In genomic region chr17:69475423-69475822, GRCm38 (mm10) we compare ENCODE assay signal across 8 mouse cellular contexts. TPM values are rescaled to one million over a fixed set of nuclear protein-coding genes. Genes with fewer than 3 reads are reported as not detected.
DNase-seq lines count a peak whose midpoint lies in the region; ATAC-seq and TF ChIP-seq lines count a peak whose summit lies in the region.

No protein-coding gene starts in this region.

- no peak for TF ChIP-seq EP300 in liver, postnatal 0 days (IDR thresholded peaks at IDR 0.05; ENCODE audit: low read depth)

- peak overlapping the region; percentile 76 for H3K9ac ChIP-seq in heart, embryonic 14.5 days (ENCODE audit: low read length)
- H3K9ac ChIP-seq in kidney, postnatal 0 days (ENCODE audit: low read depth, low read length), result peak overlapping the region; percentile 42; the same call in 1 of the 2 replicates
- no peak overlapping the region for H3K9ac ChIP-seq in liver, postnatal 0 days (replicated peaks)
- H3K9ac ChIP-seq in neural tube, embryonic 12.5 days, result peak overlapping the region; percentile 56

- ATAC-seq in CD4-positive, CD25-positive, alpha-beta regulatory T cell, adult 4 months, result peak; percentile 61
- peak; percentile 54; the same call in 1 of the 2 replicates for ATAC-seq in erythroid progenitor cell, adult 5-6 weeks (replicated peaks; ENCODE audit: low FRiP score, poor library complexity, severe bottlenecking)
- ATAC-seq in heart, embryonic 14.5 days (ENCODE audit: insufficient number of reproducible peaks, insufficient read depth, low FRiP score, low read depth), result peak; percentile 71
- ATAC-seq in kidney, postnatal 0 days (replicated peaks; ENCODE audit: low FRiP score, low read depth), result peak; percentile 91
- ATAC-seq in liver, postnatal 0 days, result peak; percentile 64
- peak; percentile 86 for ATAC-seq in neural tube, embryonic 12.5 days (ENCODE audit: low FRiP score, low read depth)

- H3K36me3 ChIP-seq in heart, embryonic 14.5 days (ENCODE audit: control insufficient read depth, insufficient read depth, low read length), result no peaks in the 10 kb centered on the region
- no peaks in the 10 kb centered on the region for H3K36me3 ChIP-seq in kidney, postnatal 0 days (ENCODE audit: insufficient read depth, low read length)
- no peaks in the 10 kb centered on the region for H3K36me3 ChIP-seq in liver, postnatal 0 days (replicated peaks; ENCODE audit: insufficient read depth, low read length)
- no peaks in the 10 kb centered on the region for H3K36me3 ChIP-seq in neural tube, embryonic 12.5 days

- 0 out of 4 replicates have a peak, but pooled peaks cover 0 to 2% of the 10 kb centered on the region in 2 experiments for H3K4me1 ChIP-seq in heart, embryonic 14.5 days (ENCODE audit: control insufficient read depth in 2 of 2, insufficient read depth in 2 of 2, low read length in 2 of 2)
- H3K4me1 ChIP-seq in kidney, postnatal 0 days (replicated peaks; ENCODE audit: insufficient read depth, low read length), result no peaks in the 10 kb centered on the region
- no peaks in the 10 kb centered on the region; the same call in 1 of the 2 replicates for H3K4me1 ChIP-seq in liver, postnatal 0 days (ENCODE audit: insufficient read depth)
- H3K4me1 ChIP-seq in neural tube, embryonic 12.5 days, result no peaks in the 10 kb centered on the region

- peak overlapping the region; percentile 57 to 86 for H3K4me3 ChIP-seq in heart, embryonic 14.5 days (ENCODE audit: control insufficient read depth in 1 of 2, insufficient read depth in 1 of 2, low read depth in 1 of 2, low read length in 2 of 2)
- H3K4me3 ChIP-seq in kidney, postnatal 0 days (replicated peaks; ENCODE audit: low read depth, low read length), result peak overlapping the region; percentile 50
- H3K4me3 ChIP-seq in liver, postnatal 0 days (ENCODE audit: low read depth, low read length), result peak overlapping the region; percentile 21
- H3K4me3 ChIP-seq in neural tube, embryonic 12.5 days, result peak overlapping the region; percentile 31

- no peaks in the 10 kb centered on the region for H3K9me3 ChIP-seq in heart, embryonic 14.5 days (ENCODE audit: control insufficient read depth, low read length)
- H3K9me3 ChIP-seq in kidney, postnatal 0 days (replicated peaks; ENCODE audit: low read length), result no peaks in the 10 kb centered on the region
- no peaks in the 10 kb centered on the region for H3K9me3 ChIP-seq in liver, postnatal 0 days (ENCODE audit: low read length)
- H3K9me3 ChIP-seq in neural tube, embryonic 12.5 days, result no peaks in the 10 kb centered on the region

- WGBS in heart, embryonic 14.5 days, result under 1% methylated on average over 20 of the region's 20 CpGs
- under 1% methylated on average over 20 of the region's 20 CpGs for WGBS in kidney, postnatal 0 days
- WGBS in liver, postnatal 0 days (ENCODE audit: insufficient replicate concordance), result under 1% methylated on average over 20 of the region's 20 CpGs
- WGBS in neural tube, embryonic 12.5 days, result 2% methylated on average over 20 of the region's 20 CpGs

- H3K4me2 ChIP-seq in heart, embryonic 14.5 days (ENCODE audit: low read length), result peak overlapping the region; percentile 77
- H3K4me2 ChIP-seq in kidney, postnatal 0 days (ENCODE audit: low read length), result peak overlapping the region; percentile 84
- H3K4me2 ChIP-seq in liver, postnatal 0 days (ENCODE audit: low read depth, low read length), result peak overlapping the region; percentile 61
- H3K4me2 ChIP-seq in neural tube, embryonic 12.5 days (replicated peaks), result peak overlapping the region; percentile 67

- TF ChIP-seq CTCF in brain, embryonic 14.5 days (IDR thresholded peaks at IDR 0.05; ENCODE audit: borderline replicate concordance, extremely low read depth, insufficient read depth, insufficient read length), result peak; percentile 94
- peak; percentile 86 for TF ChIP-seq CTCF in kidney, postnatal 0 days (IDR thresholded peaks at IDR 0.05; ENCODE audit: low read depth)
- peak; percentile 78 for TF ChIP-seq CTCF in liver, postnatal 0 days (IDR thresholded peaks at IDR 0.05; ENCODE audit: low read depth)

- peak; percentile 75 for DNase-seq in brain, embryonic 14.5 days (ENCODE audit: low read depth)
- peak; percentile 76 for DNase-seq in kidney, postnatal 0 days (ENCODE audit: low spot score)
- DNase-seq in liver, postnatal 0 days, result peak; percentile 69
- DNase-seq in testis, postnatal 10 days (ENCODE audit: low spot score), result peak; percentile 86

- no peak for TF ChIP-seq POLR2A in brain, embryonic 14.5 days (IDR thresholded peaks at IDR 0.05; ENCODE audit: borderline replicate concordance, extremely low read depth, insufficient read depth, insufficient read length, poor library complexity, severe bottlenecking)

- no peak overlapping the region for H3K27ac ChIP-seq in heart, embryonic 14.5 days (replicated peaks in 1 of 2; ENCODE audit: control insufficient read depth in 1 of 2, insufficient read depth in 1 of 2, low read depth in 2 of 2, low read length in 2 of 2)
- H3K27ac ChIP-seq in kidney, postnatal 0 days, result no peak overlapping the region
- H3K27ac ChIP-seq in liver, postnatal 0 days (ENCODE audit: low read depth), result no peak overlapping the region
- no peak overlapping the region for H3K27ac ChIP-seq in neural tube, embryonic 12.5 days

- H3K27me3 ChIP-seq in heart, embryonic 14.5 days (ENCODE audit: control insufficient read depth, insufficient read depth, low read length), result no peaks in the 10 kb centered on the region
- H3K27me3 ChIP-seq in kidney, postnatal 0 days (ENCODE audit: insufficient read depth, low read length), result no peaks in the 10 kb centered on the region
- no peaks in the 10 kb centered on the region for H3K27me3 ChIP-seq in liver, postnatal 0 days (ENCODE audit: insufficient read depth, low read length)
- no peaks in the 10 kb centered on the region for H3K27me3 ChIP-seq in neural tube, embryonic 12.5 days (replicated peaks)

RNA-seq across cellular contexts. Expression of gene Akain1, which starts 36.3 kb away (rescaled TPM):
- polyA plus RNA-seq in CD4-positive, CD25-positive, alpha-beta regulatory T cell, adult 4 months (2017; shearing (Covaris generic)), result not detected
- 0.19 and 0.33 TPM in 2 replicates for polyA plus RNA-seq in brain, embryonic 14.5 days (2012; rRNA removed)
- total RNA-seq in erythroid progenitor cell, adult 5-6 weeks (2015; ENCODE audit: low replicate concordance), result not detected in 2 replicates
- not detected in 2 replicates for total RNA-seq in erythroid progenitor cell, adult 5-6 weeks (2017; ENCODE audit: low replicate concordance)
- 0.13 TPM in 1 of 2 replicates, not detected in the other for polyA plus RNA-seq in heart, embryonic 14.5 days (2014; fragmentation: Nextera tagmentation; extraction: Ambion mirVana)
- polyA plus RNA-seq in kidney, postnatal 0 days (2015; fragmentation: Nextera tagmentation; extraction: Ambion mirVana), result not detected in 2 replicates
- not detected in 2 replicates for polyA plus RNA-seq in liver, postnatal 0 days (2015; fragmentation: Nextera tagmentation; extraction: Ambion mirVana)
- polyA plus RNA-seq in neural tube, embryonic 12.5 days (2016; fragmentation: Nextera tagmentation; extraction: Ambion mirVana), result 0.89 and 0.93 TPM in 2 replicates

Comparison
In these comparisons a context has a peak if more than half of its experiments do, and no peak if none do; other contexts are left out.
1. H3K4me3 ChIP-seq: peak in every context shown above with its lines; median percentile 72 in heart, embryonic 14.5 days; 50 in kidney, postnatal 0 days; 31 in neural tube, embryonic 12.5 days; 21 in liver, postnatal 0 days.